Mouse (Mus musculus) kidney, postnatal 0 days (tissue): Measurements from ENCODE around the gene St6gal1. TPM values are rescaled to one million over a fixed set of nuclear protein-coding genes. Genes with fewer than 3 reads are reported as not detected.

Experiments used
- ATAC-seq: fragments of 200-750 bp; cut with Nextera tagmentation; replicated peaks from 2 replicates; pipeline ENCODE4 v1.8.0; 2017; ENCODE audit warnings: low read depth, moderate number of reproducible peaks, moderate TSS enrichment, moderate library complexity; ENCODE audit not compliant: low FRiP score
- DNase-seq: peaks from one replicate; pipeline ENCODE4 v3.0.0-alpha.2; 2016; ENCODE audit warnings: low spot score
- H3K27ac ChIP-seq: fragments of 300-500 bp; sonication (generic); 2 replicates; pipeline ENCODE4 v1.5.1; 2014; ENCODE audit warnings: mild to moderate bottlenecking
- H3K27me3 ChIP-seq: fragments of 300-500 bp; sonication (generic); 2 replicates; pipeline ENCODE4 v1.6.1; 2014; ENCODE audit warnings: low read length, mixed read lengths; ENCODE audit not compliant: insufficient read depth
- H3K36me3 ChIP-seq: fragments of 300-500 bp; sonication (generic); 2 replicates; pipeline ENCODE4 v1.6.1; 2014; ENCODE audit warnings: low read length, mixed read lengths; ENCODE audit not compliant: insufficient read depth
- H3K4me1 ChIP-seq: fragments of 300-500 bp; sonication (generic); replicated peaks from 2 replicates; pipeline ENCODE4 v1.6.1; 2014; ENCODE audit warnings: antibody characterized with exemption, low read length, mixed read lengths; ENCODE audit not compliant: insufficient read depth
- H3K4me2 ChIP-seq: fragments of 300-500 bp; sonication (generic); 2 replicates; pipeline ENCODE4 v1.6.1; 2014; ENCODE audit warnings: mild to moderate bottlenecking, low read length, moderate library complexity, mixed read lengths
- H3K4me3 ChIP-seq: fragments of 300-500 bp; sonication (generic); replicated peaks from 2 replicates; pipeline ENCODE4 v1.5.1; 2014; ENCODE audit warnings: low read depth, low read length
- H3K9ac ChIP-seq: fragments of 300-500 bp; sonication (generic); 2 replicates; pipeline ENCODE4 v1.6.1; 2014; ENCODE audit warnings: low read depth, low read length
- H3K9me3 ChIP-seq: fragments of 300-500 bp; sonication (generic); replicated peaks from 2 replicates; pipeline ENCODE4 v1.6.1; 2016; ENCODE audit warnings: low read length, inconsistent platforms, mixed read lengths
- CTCF ChIP-seq: IDR thresholded peaks from 2 replicates; pipeline ENCODE4 v1.5.1; 2016; ENCODE audit warnings: antibody characterized with exemption, low read depth, mild to moderate bottlenecking, moderate library complexity
- WGBS: fragments of 180-500 bp; shearing (Covaris S2); extraction: QIAGEN DNeasy Blood & Tissue Kit; methylation state at CpG from one replicate; pipeline ENCODE4 v1.1.7; 2014; 5-methylcytosine and 5-hydroxymethylcytosine counted together
- polyA plus RNA-seq: library from polyadenylated mRNA; unstranded; fragments of >200 nt; fragmentation: Nextera tagmentation; extraction: Ambion mirVana; gene quantifications from 2 replicates; pipeline ENCODE4 v1.2.1, GENCODE M21; 2015

The St6gal1 gene
- polyA plus RNA-seq, 1 experiment from 2014 or later: 28.6 TPM

DNA sequence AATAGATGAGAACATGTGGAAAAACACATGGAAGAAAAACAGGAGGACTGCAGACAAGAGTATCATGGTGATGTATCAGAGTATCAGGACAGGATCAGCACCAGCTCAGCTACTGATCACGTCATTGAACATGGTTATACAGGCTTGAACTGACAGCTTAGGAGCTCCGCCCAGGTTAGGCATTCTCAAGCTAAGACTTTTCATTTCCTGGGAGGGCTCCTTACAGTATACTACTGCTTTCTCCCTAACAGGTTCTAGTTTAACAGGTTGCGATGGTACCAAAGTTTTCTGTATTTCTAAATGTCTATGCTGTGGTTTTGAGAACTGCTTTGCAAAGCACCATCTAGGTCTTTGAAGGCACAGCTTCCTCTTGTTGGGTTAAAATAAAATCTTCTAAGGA, 43.1 kb upstream of the St6gal1 start:
- ATAC-seq (no peak), DNase-seq (no peak)
- Histone ChIP-seq H3K9me3 (no peaks in the 10 kb centered on the region), H3K4me2 (no peak overlapping the region), H3K36me3 (no peaks in the 10 kb centered on the region), H3K27me3 (no peaks in the 10 kb centered on the region), H3K9ac (no peak overlapping the region), H3K27ac (no peak overlapping the region), H3K4me3 (no peak overlapping the region), H3K4me1 (no peaks in the 10 kb centered on the region)
- TF ChIP-seq CTCF: no peak
- WGBS: 68% methylated on average over 3 of the region's 3 CpGs

DNA sequence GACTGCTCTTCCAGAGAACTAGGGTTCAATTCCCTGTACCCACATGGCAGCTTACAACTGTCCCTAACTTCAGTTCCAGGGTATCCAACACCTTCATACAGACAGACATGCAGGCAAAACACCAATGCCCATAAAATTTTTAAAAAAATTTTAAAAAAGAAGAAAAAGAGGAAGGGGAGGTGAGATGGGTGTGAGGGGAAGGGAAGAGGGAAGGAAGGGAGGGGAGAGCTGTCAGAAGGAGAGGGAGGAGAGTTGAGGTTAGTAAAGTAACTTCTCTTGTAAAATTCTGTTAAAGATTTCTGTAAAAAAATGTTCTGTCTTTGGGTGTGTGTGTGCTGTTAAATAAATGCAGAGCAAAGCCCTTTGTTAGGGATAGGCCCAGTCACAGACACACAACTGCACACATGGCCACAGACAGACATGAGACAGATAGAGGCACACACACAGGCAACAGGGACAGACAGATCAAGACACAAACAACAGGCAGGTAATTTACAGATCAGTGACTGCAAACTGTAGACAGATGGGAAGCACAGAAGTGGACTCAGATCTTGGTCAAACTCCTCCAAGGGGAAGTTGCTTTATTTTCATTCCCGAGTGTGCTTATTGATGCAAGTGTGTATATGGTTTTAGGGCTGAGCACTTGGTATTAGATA, 42.5 kb upstream of the St6gal1 start:
- WGBS: 68% methylated on average over 1 of the region's 1 CpGs
- no peak for ATAC-seq
- TF ChIP-seq CTCF: no peak

DNA sequence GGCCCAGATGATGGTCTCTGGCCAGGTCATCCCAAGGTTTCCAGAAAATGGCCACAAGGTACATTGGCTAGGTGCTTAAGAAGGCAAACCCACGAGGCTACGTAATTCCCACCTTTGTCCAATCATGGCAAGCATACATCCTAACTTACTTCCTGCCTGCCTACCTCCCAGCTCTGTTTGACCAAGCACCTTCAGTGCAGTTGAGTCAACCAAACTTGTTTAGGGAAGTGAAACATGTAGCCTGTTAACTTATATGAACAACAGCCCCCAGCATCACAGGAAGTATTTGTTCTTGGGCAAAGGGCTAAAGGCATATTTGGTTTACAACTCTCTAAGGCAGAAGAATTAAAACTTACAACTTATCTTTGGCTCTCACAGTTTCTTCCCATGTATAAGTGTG, 38.7 kb upstream of the St6gal1 start:
- no peak overlapping the region for H3K27ac ChIP-seq
- no peak overlapping the region for H3K4me3 ChIP-seq
- ATAC-seq: no peak
- no peaks in the 10 kb centered on the region for H3K27me3 ChIP-seq
- no peaks in the 10 kb centered on the region for H3K9me3 ChIP-seq
- no peak for TF ChIP-seq CTCF
- no peaks in the 10 kb centered on the region for H3K4me1 ChIP-seq
- no peaks in the 10 kb centered on the region for H3K36me3 ChIP-seq
- WGBS: 94% methylated on average over 2 of the region's 2 CpGs
- DNase-seq: no peak
- no peak overlapping the region for H3K9ac ChIP-seq
- no peak overlapping the region for H3K4me2 ChIP-seq

More for the DNA sequence above, 42.5 kb upstream of the St6gal1 start:
- Histone ChIP-seq H3K9ac (no peak overlapping the region), H3K27me3 (no peaks in the 10 kb centered on the region), H3K4me2 (no peak overlapping the region), H3K36me3 (no peaks in the 10 kb centered on the region), H3K4me3 (no peak overlapping the region), H3K27ac (no peak overlapping the region), H3K4me1 (no peaks in the 10 kb centered on the region), H3K9me3 (no peaks in the 10 kb centered on the region)
- DNase-seq: no peak

DNA sequence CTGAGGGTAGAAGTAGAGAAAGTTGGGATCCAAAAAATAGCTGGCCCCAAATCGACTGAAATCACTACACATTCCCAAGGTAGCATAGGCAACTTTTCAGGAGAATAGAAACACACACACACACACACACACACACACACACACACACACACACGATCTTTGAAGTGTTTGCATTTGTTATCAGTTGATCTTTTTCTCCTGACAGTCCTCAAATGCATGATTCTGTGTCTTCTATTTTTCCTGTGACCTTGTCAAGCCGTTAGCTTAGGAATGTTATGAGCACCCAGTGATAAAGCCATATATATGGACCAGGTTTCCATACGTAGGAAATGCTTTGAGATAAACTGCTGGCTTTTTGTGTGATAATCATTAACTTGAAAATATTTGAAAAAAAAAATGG, 38.1 kb upstream of the St6gal1 start:
- H3K4me1 ChIP-seq: no peaks in the 10 kb centered on the region
- no peaks in the 10 kb centered on the region for H3K36me3 ChIP-seq
- no peak for DNase-seq
- H3K4me3 ChIP-seq: no peak overlapping the region
- H3K9ac ChIP-seq: no peak overlapping the region
- H3K27ac ChIP-seq: no peak overlapping the region
- ATAC-seq: no peak
- TF ChIP-seq CTCF: no peak
- H3K27me3 ChIP-seq: no peaks in the 10 kb centered on the region
- no peak overlapping the region for H3K4me2 ChIP-seq
- 61% methylated on average over 4 of the region's 4 CpGs for WGBS
- H3K9me3 ChIP-seq: no peaks in the 10 kb centered on the region

DNA sequence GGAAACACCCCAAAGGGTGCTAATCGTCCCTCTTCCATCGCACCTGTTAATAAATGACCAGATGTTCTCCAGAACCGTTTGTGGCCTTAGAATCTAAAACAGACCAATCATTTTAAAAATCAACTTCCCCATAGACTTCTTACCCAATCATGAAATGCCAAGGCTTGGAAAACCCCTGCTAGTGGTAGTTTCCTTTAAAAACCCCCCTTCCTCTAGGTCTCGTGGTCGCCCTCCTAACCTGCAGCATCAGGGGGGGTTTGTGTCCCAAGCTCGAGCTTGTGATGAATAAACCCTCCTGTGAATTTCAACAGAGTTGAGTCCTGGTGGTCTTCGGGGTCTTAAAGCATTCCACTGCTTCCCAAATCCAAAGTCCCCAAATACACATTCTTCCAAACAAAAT, 36.6 kb upstream of the St6gal1 start:
- no peak overlapping the region for H3K27ac ChIP-seq
- no peaks in the 10 kb centered on the region for H3K36me3 ChIP-seq
- 79% methylated on average over 7 of the region's 7 CpGs for WGBS
- no peak overlapping the region for H3K4me3 ChIP-seq
- ATAC-seq (no peak), DNase-seq (no peak)
- no peaks in the 10 kb centered on the region for H3K9me3 ChIP-seq
- no peaks in the 10 kb centered on the region for H3K4me1 ChIP-seq
- no peak for TF ChIP-seq CTCF
- H3K4me2 ChIP-seq: no peak overlapping the region
- no peaks in the 10 kb centered on the region for H3K27me3 ChIP-seq
- H3K9ac ChIP-seq: no peak overlapping the region

DNA sequence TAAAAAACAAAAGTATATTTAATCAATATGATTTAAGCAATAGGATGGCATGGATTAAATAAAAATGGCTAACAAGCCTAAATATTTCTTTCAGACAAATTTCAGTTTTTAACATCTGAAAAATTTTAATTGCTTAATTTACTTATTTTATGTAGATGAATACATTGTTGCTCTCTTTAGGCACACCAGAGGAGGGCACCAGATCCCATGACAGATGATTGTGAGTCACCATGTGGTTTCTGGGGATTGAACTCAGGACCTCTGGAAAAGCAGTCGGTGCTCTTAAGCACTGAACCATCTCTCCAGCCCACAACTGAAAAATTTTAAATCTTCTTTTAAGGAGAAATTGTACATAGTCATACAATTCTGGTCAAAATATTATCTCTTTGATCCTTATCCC, 34.9 kb upstream of the St6gal1 start:
- ATAC-seq (no peak), DNase-seq (no peak)
- no peaks in the 10 kb centered on the region for H3K9me3 ChIP-seq
- H3K27ac ChIP-seq: no peak overlapping the region
- no peaks in the 10 kb centered on the region for H3K4me1 ChIP-seq
- no peak overlapping the region for H3K4me2 ChIP-seq
- H3K36me3 ChIP-seq: no peaks in the 10 kb centered on the region
- WGBS: 86% methylated on average over 1 of the region's 1 CpGs
- H3K27me3 ChIP-seq: no peaks in the 10 kb centered on the region
- H3K9ac ChIP-seq: no peak overlapping the region
- no peak overlapping the region for H3K4me3 ChIP-seq
- 0 out of 2 replicates have a peak, but pooled peaks have one; percentile 3 for TF ChIP-seq CTCF
